Mouse (Mus musculus) kidney, embryonic 15.5 days (tissue): ENCODE measurements around the gene Tasp1. TPM values are rescaled to one million over a fixed set of nuclear protein-coding genes. Genes with fewer than 3 reads are reported as not detected.

Experiments
- ATAC-seq: fragments of 200-750 bp; cut with Nextera tagmentation; replicated peaks from 2 replicates; pipeline ENCODE4 v1.8.0; 2017; ENCODE audit warnings: moderate TSS enrichment; ENCODE audit not compliant: low FRiP score
- H3K27ac ChIP-seq: fragments of 300-500 bp; sonication (generic); 2 replicates; pipeline ENCODE4 v1.5.1; 2015; ENCODE audit warnings: mild to moderate bottlenecking, inconsistent platforms
- H3K27me3 ChIP-seq: fragments of 300-500 bp; sonication (generic); 2 replicates; pipeline ENCODE4 v1.6.1; 2015; ENCODE audit warnings: inconsistent platforms
- H3K36me3 ChIP-seq: fragments of 300-500 bp; sonication (generic); 2 replicates; pipeline ENCODE4 v1.6.1; 2015; ENCODE audit warnings: inconsistent platforms
- H3K4me1 ChIP-seq: fragments of 300-500 bp; sonication (generic); 2 replicates; pipeline ENCODE4 v1.6.1; 2015; ENCODE audit warnings: inconsistent platforms
- H3K4me2 ChIP-seq: fragments of 300-500 bp; sonication (generic); 2 replicates; pipeline ENCODE4 v1.6.1; 2015; ENCODE audit warnings: moderate library complexity, mild to moderate bottlenecking, inconsistent platforms
- H3K4me3 ChIP-seq: fragments of 300-500 bp; sonication (generic); replicated peaks from 2 replicates; pipeline ENCODE4 v1.5.1; 2015; ENCODE audit warnings: mild to moderate bottlenecking, inconsistent platforms
- H3K9ac ChIP-seq: fragments of 300-500 bp; sonication (generic); 2 replicates; pipeline ENCODE4 v1.6.1; 2015; ENCODE audit warnings: mild to moderate bottlenecking, inconsistent platforms
- H3K9me3 ChIP-seq: fragments of 300-500 bp; sonication (generic); replicated peaks from 2 replicates; pipeline ENCODE4 v1.6.1; 2016; ENCODE audit warnings: inconsistent platforms
- WGBS: fragments of 180-500 bp; shearing (Covaris S2); methylation state at CpG from one replicate; pipeline ENCODE4 v1.1.7; 2015; ENCODE audit warnings: mixed read lengths; 5-methylcytosine and 5-hydroxymethylcytosine counted together
- polyA plus RNA-seq: library from polyadenylated mRNA; unstranded; fragments of >200 nt; fragmentation: Nextera tagmentation; extraction: Ambion mirVana; gene quantifications from 2 replicates; pipeline ENCODE4 v1.2.1, GENCODE M21; 2015

The Tasp1 gene
- 21.6 and 22.0 TPM in 2 replicates for polyA plus RNA-seq

DNA sequence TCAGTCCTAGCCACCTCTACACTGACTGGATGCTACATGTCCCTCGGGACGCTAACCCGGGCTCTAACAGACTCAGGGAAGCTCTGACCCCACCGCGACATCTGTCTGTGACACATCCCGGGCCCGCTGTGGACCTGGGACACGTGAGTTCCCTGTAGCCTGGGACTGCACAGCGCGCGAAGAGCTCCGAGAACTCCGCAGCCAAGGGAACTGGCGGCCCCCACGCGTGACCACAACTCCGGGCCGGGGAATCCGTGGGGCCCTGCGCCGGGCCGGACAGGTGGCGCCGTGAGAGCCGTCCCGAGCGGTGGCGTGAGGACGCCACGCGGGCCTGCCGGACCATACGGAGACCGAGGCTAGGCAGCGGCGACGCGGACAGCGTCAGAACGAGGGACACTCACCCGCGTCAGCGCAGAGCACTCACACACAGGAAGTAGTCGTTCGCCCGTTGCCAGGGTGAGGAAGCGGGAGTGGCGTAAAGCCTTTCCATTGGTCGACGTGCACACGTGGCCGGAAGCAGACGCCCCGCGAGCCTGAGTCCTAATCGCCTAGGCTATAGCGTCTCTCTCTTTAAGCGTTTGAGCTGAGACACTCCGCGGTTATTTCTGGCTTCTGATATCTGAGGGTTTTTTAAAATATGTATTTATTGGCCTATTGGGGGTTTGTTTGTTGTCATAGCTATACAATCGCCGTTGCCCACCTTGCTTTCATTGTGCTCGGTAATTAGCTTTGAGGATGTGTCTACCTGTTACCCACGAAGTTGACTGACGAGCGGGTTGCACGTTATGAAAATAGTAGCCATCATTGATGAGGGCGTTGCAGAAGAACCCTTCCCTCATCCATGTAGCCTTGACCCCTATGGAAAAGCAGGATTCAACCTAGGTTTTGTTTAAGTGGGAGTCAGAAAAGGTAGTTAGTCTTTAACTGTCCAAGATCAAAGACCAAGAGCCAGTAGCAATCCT is at the start of gene Tasp1:
TSS of gene Tasp1 (minus strand) at position 453 of the 962 bp plus-strand sequence.
- ATAC-seq = peak; percentile 100
- Histone ChIP-seq H3K9me3 (no peaks in the 10 kb centered on the region), H3K27me3 (no peaks in the 10 kb centered on the region), H3K4me3 (peak within 1 kb of the TSS; percentile 86), H3K27ac (peak within 1 kb of the TSS; percentile 92), H3K4me2 (peak within 1 kb of the TSS; percentile 79), H3K4me1 (peaks cover 12% of the 10 kb centered on the region; the same call in 1 of the 2 replicates), H3K36me3 (no peaks in the 10 kb centered on the region), H3K9ac (peak within 1 kb of the TSS; percentile 87)
- under 1% methylated on average over 68 of the region's 68 CpGs for WGBS

DNA sequence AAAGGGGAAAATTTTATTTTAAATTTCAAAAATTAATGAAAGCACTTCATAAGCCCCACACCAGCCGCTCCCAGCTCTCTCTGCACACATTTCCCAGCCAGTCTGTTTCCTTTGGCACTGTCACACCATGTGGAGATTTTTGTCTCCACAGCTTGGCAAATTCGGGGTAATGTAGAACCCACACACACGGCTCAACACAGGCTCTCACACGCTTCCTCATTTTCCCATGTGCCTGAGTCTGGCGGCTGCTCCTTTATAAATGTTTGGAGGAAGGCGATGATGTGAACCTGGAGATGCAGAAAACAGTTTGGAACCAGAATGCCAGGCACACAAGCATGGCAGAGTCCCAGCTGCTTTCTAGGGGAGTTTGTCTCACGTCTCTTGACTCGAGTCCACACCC is 47.2 kb upstream of the Tasp1 start:
- Histone ChIP-seq H3K9ac (no peak overlapping the region), H3K27me3 (no peaks in the 10 kb centered on the region), H3K36me3 (no peaks in the 10 kb centered on the region), H3K4me1 (no peaks in the 10 kb centered on the region), H3K4me3 (no peak overlapping the region), H3K27ac (no peak overlapping the region), H3K4me2 (no peak overlapping the region), H3K9me3 (no peaks in the 10 kb centered on the region)
- WGBS = 86% methylated on average over 8 of the region's 8 CpGs
- ATAC-seq = no peak

DNA sequence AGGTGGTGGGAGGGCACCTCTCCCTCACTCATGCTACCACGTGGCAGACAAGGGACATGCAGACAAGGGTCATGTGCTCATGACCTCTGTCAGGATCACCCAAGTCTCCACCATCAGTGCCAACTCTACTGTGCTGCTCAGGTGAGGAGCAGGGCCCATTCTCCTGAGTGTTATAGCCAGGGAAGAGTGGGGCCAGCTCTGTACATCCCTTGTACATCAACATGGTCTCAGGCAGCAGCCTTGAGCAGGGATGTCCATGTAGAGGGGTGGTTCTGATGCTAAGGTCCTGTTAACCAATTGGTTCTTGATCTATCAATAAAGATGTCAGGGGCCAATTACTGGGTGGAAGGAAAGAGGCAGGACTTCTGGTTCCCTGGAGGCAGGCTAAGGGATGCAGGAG is 42.3 kb upstream of the Tasp1 start:
- H3K36me3 ChIP-seq = no peaks in the 10 kb centered on the region
- H3K27ac ChIP-seq = no peak overlapping the region
- H3K9ac ChIP-seq = no peak overlapping the region
- H3K9me3 ChIP-seq = no peaks in the 10 kb centered on the region
- ATAC-seq = no peak
- H3K4me1 ChIP-seq = no peaks in the 10 kb centered on the region
- 24% methylated on average over 1 of the region's 1 CpGs for WGBS
- H3K27me3 ChIP-seq = no peaks in the 10 kb centered on the region
- H3K4me3 ChIP-seq = no peak overlapping the region
- no peak overlapping the region for H3K4me2 ChIP-seq

DNA sequence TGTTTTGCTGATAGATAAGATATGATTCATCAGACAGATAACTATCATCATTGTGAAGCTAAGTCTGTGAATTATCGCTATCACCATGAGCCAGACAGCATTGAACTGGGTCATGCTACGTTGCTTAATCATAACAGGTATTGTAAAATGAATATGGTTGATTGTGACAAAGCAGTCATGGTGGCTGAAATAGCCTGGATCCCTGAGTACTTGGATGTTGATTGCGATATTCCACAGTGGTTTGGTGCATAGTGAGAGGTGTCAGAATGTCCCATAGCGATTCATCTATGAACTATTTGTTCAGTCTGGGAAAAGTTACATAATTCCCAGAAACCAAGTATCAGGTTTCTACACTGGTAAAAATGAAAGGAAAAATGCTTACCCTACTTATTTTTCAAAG is 41.0 kb upstream of the Tasp1 start:
- 87% methylated on average over 4 of the region's 4 CpGs for WGBS
- Histone ChIP-seq H3K4me3 (no peak overlapping the region), H3K4me1 (no peaks in the 10 kb centered on the region), H3K27ac (no peak overlapping the region), H3K4me2 (no peak overlapping the region), H3K9me3 (no peaks in the 10 kb centered on the region), H3K27me3 (no peaks in the 10 kb centered on the region), H3K9ac (no peak overlapping the region), H3K36me3 (no peaks in the 10 kb centered on the region)
- ATAC-seq = no peak

DNA sequence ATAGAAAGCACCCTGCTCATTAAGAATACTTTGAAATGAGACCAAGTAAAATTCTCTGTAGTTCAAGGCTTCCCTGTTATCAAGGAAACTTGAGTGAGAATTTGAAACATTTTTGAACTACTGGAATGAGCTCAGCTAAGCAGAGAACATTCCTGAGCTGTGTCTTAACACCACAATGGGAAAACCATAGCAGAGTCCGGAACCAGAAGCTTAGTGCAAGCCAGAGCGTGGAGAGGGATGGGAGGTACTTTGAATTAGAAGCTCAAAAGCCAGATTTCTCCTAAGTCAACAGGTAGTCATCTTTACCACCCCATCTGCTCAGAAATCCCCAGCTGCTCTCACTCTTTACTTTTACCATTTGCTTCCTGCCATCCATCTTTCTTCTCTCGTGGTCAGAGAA is 38.3 kb upstream of the Tasp1 start:
- Histone ChIP-seq H3K9ac (no peak overlapping the region), H3K4me3 (no peak overlapping the region), H3K4me1 (no peaks in the 10 kb centered on the region), H3K36me3 (no peaks in the 10 kb centered on the region), H3K4me2 (no peak overlapping the region), H3K27me3 (no peaks in the 10 kb centered on the region), H3K9me3 (no peaks in the 10 kb centered on the region), H3K27ac (no peak overlapping the region)
- WGBS = 59% methylated on average over 3 of the region's 3 CpGs
- ATAC-seq = no peak

DNA sequence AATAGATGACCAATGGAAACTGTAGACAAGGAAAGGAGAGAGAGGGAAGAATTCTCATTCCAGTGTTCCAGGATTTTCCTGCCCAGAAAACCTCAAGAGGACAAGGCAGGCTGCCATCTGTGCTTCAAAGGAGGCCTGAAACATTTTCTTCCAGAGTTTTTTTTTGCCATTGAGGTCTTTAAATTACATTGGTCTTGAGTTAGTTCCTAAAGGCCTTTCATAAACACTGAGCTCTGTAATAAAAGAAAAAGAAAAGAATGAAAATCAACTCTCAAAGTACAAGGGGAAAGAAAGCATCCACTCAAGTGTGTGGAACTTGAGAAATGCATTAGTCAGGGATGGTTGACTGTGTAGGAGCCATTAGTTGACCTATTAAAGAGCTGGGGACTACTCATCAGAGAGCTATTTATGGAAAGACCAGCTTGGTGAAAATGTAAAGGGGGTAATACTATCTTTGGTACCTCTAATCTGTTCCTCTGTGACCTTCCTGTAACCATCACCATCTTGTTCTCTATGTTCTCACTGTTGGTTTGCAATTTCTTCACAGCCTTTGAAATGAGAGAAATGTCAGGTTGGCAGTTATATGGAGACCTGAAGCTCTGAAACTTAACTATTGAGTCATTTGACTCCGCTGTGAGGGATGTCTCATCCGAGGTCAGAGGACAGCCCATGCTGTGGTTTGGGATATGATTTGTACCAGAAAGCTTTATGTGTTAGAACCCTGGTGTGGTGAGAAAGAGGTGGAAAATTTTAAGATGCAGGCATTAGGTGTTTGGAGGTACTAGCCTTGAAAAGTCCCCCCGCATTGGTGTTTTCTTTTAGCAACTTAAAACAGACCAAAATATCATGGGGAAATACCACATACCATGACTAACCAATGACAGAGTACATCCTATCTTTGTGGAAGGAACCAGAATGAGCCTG is 34.2 kb upstream of the Tasp1 start:
- H3K27me3 ChIP-seq = no peaks in the 10 kb centered on the region
- H3K4me1 ChIP-seq = no peaks in the 10 kb centered on the region
- no peaks in the 10 kb centered on the region for H3K36me3 ChIP-seq
- H3K4me2 ChIP-seq = no peak overlapping the region
- H3K27ac ChIP-seq = no peak overlapping the region
- ATAC-seq = no peak
- H3K9ac ChIP-seq = no peak overlapping the region
- WGBS = 80% methylated on average over 3 of the region's 3 CpGs
- H3K4me3 ChIP-seq = no peak overlapping the region
- H3K9me3 ChIP-seq = no peaks in the 10 kb centered on the region; the same call in 1 of the 2 replicates

DNA sequence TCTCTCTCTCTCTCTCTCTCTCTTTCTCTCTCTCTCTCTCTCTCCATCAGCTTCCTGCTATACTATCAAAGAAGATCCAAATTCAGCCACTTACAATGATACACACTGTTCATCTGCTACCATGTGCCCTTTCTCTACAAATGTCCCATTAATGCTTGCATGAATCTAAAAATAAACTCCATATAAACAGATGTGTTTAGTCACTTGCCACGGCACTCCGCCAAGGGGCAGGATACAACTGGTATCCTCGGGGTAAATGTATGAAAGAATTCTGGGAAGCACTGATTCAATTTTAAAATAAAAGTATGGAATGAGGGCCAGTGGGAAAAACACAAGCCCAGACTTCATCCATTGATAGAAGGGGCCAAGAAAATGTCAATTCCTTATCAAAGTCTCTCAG is 33.4 kb upstream of the Tasp1 start:
- no peaks in the 10 kb centered on the region; the same call in 1 of the 2 replicates for H3K9me3 ChIP-seq
- no peak for ATAC-seq
- H3K4me3 ChIP-seq = no peak overlapping the region
- H3K4me2 ChIP-seq = no peak overlapping the region
- H3K27me3 ChIP-seq = no peaks in the 10 kb centered on the region
- H3K36me3 ChIP-seq = no peaks in the 10 kb centered on the region
- H3K9ac ChIP-seq = no peak overlapping the region
- no peak overlapping the region for H3K27ac ChIP-seq
- 92% methylated on average over 3 of the region's 3 CpGs for WGBS
- no peaks in the 10 kb centered on the region for H3K4me1 ChIP-seq

DNA sequence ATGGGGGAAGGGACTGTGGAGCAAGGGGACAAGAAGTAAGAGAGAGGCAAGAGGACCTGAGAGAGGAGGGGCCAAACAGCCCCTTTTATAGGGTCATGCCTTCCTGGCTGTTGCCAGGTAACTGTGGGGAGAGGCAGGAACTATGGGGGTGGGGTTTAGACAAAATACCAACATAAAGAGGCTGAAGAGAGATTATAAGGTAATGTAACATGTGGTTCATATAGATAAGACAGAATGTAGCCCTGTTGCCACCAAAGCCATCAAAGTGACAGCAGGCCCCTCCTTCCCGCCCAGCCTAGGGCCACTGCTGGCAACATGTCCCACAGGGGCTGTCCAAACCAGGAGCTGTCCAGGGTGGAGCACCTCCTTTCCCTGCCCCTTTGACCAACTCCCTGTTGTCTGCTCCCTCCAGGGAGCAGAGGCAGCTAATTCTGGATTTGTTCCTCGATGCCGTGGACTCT is 30.6 kb upstream of the Tasp1 start:
- peak; percentile 87 for ATAC-seq

DNA sequence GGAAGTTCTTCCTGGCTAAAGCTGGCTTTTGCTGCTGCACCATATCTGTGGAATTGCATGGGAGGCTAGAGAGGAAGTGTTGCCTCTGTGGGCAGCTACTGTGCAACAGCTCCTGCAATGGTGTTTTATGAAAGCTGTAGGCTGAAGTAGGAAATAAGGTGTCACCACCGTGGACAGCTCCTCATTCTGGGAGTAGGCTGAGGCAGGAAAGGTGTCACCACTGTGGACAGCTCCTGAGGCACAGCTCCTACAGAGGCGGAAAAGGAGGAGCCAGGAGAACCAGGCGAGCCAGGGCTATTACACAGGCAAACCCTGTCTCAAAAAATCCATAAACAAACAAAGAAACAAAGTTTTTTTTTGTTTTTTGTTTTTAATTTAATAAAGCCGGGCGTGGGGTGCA is 29.4 kb upstream of the Tasp1 start:
- no peak overlapping the region for H3K27ac ChIP-seq
- H3K36me3 ChIP-seq = no peaks in the 10 kb centered on the region
- no peak for ATAC-seq
- no peak overlapping the region for H3K4me3 ChIP-seq
- H3K4me2 ChIP-seq = no peak overlapping the region
- H3K9ac ChIP-seq = no peak overlapping the region
- H3K4me1 ChIP-seq = no peaks in the 10 kb centered on the region
- no peaks in the 10 kb centered on the region for H3K27me3 ChIP-seq
- H3K9me3 ChIP-seq = no peaks in the 10 kb centered on the region; the same call in 1 of the 2 replicates
- 86% methylated on average over 5 of the region's 5 CpGs for WGBS

More for the DNA sequence above, 30.6 kb upstream of the Tasp1 start:
- H3K9me3 ChIP-seq = no peaks in the 10 kb centered on the region; the same call in 1 of the 2 replicates
- 65% methylated on average over 3 of the region's 3 CpGs for WGBS
- H3K4me1 ChIP-seq = no peaks in the 10 kb centered on the region
- no peak overlapping the region for H3K4me3 ChIP-seq
- no peak overlapping the region for H3K4me2 ChIP-seq
- H3K27me3 ChIP-seq = no peaks in the 10 kb centered on the region
- no peaks in the 10 kb centered on the region for H3K36me3 ChIP-seq
- no peak overlapping the region for H3K27ac ChIP-seq
- H3K9ac ChIP-seq = no peak overlapping the region

DNA sequence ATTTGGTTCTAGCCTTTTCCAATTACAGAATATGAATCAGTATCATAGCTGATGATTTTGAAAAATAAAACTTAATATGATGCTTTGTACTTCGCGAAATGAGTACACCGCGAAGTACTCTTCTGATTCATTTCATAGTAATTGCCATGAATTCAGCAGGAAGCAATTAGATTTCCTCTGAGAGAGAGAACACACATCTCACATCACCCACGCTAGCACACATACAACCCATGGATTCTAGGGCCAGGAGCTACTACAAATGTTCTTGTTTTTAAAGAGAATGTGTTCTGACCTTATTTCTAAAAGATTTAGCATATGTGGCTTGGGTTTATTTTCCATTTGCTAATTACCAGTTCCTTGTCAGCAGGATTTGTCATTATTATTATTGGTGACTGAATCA is 26.8 kb upstream of the Tasp1 start:
- no peak overlapping the region for H3K4me3 ChIP-seq
- H3K4me1 ChIP-seq = no peaks in the 10 kb centered on the region
- WGBS = 91% methylated on average over 5 of the region's 5 CpGs
- no peaks in the 10 kb centered on the region; the same call in 1 of the 2 replicates for H3K9me3 ChIP-seq
- ATAC-seq = no peak
- H3K27me3 ChIP-seq = no peaks in the 10 kb centered on the region
- H3K36me3 ChIP-seq = no peaks in the 10 kb centered on the region
- H3K27ac ChIP-seq = no peak overlapping the region
- no peak overlapping the region for H3K9ac ChIP-seq
- H3K4me2 ChIP-seq = no peak overlapping the region

DNA sequence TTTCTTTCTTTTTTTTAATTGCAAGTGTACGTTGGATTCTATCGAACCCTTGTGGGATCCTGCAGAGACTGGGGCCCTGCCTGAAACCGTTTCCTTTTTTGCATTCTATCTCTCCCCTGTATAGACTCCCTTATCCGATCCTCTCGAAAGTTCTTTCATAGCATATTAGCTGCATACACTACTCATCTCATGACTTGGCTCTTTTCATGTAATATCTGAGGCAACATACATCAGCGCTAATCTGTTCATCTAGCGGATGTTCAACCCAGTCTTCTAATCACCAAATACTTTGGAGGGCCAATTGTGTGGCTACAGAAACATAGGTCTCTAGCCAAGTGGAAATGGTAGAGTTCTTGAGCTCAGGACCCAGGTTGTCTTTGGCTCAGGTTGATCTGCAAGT is 17.6 kb upstream of the Tasp1 start:
- Histone ChIP-seq H3K27me3 (no peaks in the 10 kb centered on the region), H3K27ac (no peak overlapping the region), H3K36me3 (no peaks in the 10 kb centered on the region), H3K9me3 (no peaks in the 10 kb centered on the region), H3K4me2 (no peak overlapping the region), H3K4me1 (no peaks in the 10 kb centered on the region), H3K9ac (no peak overlapping the region), H3K4me3 (no peak overlapping the region)
- ATAC-seq = no peak
- WGBS = 89% methylated on average over 7 of the region's 7 CpGs
